Mouse (Mus musculus) forebrain, embryonic 12.5 days (tissue): ENCODE measurements around the gene Srm. TPM values are rescaled to one million over a fixed set of nuclear protein-coding genes. Genes with fewer than 3 reads are reported as not detected.

Experiments used
- ATAC-seq: fragments of 200-750 bp; cut with Nextera tagmentation; 2 replicates; pipeline ENCODE4 v1.8.0; 2017; ENCODE audit warnings: moderate TSS enrichment; ENCODE audit not compliant: low FRiP score
- H3K27ac ChIP-seq: fragments of 300-500 bp; sonication (generic); 2 replicates; pipeline ENCODE4 v1.5.1; 2016; ENCODE audit warnings: mild to moderate bottlenecking
- H3K27me3 ChIP-seq: fragments of 300-500 bp; sonication (generic); 2 replicates; pipeline ENCODE4 v1.6.1; 2016; ENCODE audit warnings: mild to moderate bottlenecking
- H3K36me3 ChIP-seq: fragments of 300-500 bp; sonication (generic); replicated peaks from 2 replicates; pipeline ENCODE4 v1.6.1; 2016; ENCODE audit warnings: mild to moderate bottlenecking
- H3K4me1 ChIP-seq: fragments of 300-500 bp; sonication (generic); 2 replicates; pipeline ENCODE4 v1.6.1; 2016
- H3K4me2 ChIP-seq: fragments of 300-500 bp; sonication (generic); 2 replicates; pipeline ENCODE4 v1.6.1; 2016; ENCODE audit warnings: mild to moderate bottlenecking, moderate library complexity
- H3K4me3 ChIP-seq: fragments of 300-500 bp; sonication (generic); replicated peaks from 2 replicates; pipeline ENCODE4 v1.5.1; 2016; ENCODE audit warnings: mild to moderate bottlenecking
- H3K9ac ChIP-seq: fragments of 300-500 bp; sonication (generic); 2 replicates; pipeline ENCODE4 v1.6.1; 2016; ENCODE audit warnings: mild to moderate bottlenecking
- H3K9me3 ChIP-seq: fragments of 300-500 bp; sonication (generic); 2 replicates; pipeline ENCODE4 v1.6.1; 2016
- WGBS: fragments of 180-500 bp; shearing (Covaris S2); methylation state at CpG from one replicate; pipeline ENCODE4 v1.1.7; 2016; 5-methylcytosine and 5-hydroxymethylcytosine counted together
- polyA plus RNA-seq: library from polyadenylated mRNA; unstranded; fragments of >200 nt; fragmentation: Nextera tagmentation; extraction: Ambion mirVana; gene quantifications from 2 replicates; pipeline ENCODE4 v1.2.1, GENCODE M21; 2016

Srm gene
- polyA plus RNA-seq, 1 experiment from 2014 or later: 166 TPM

DNA sequence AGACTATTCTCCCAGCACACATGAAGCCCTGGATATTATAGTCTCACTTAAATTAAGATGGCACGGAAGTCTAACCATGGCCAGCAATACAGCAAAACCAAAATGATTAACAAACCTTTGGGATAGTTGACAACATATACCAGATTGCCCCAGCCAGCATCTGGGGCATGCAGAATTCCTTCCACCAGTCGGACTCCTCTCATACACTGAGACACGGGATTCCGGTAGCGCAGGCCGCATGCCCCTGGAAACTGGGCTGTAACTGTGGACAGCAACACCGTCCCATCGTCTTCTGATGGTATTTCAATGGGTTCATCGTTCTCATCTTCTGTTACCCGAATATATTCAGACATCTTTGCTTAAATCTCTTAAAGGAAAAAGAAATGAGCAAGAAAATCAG lies 33.7 kb downstream of the Srm start:
- peak overlapping the region; percentile 89 for H3K4me2 ChIP-seq
- no peaks in the 10 kb centered on the region for H3K9me3 ChIP-seq
- no peaks in the 10 kb centered on the region for H3K27me3 ChIP-seq
- ATAC-seq: no peak
- peaks cover 25% of the 10 kb centered on the region for H3K4me1 ChIP-seq
- 86% methylated on average over 10 of the region's 10 CpGs for WGBS
- H3K36me3 ChIP-seq: peaks cover 52% of the 10 kb centered on the region
- no peak overlapping the region for H3K9ac ChIP-seq
- peak overlapping the region; percentile 94 for H3K4me3 ChIP-seq
- H3K27ac ChIP-seq: no peak overlapping the region

DNA sequence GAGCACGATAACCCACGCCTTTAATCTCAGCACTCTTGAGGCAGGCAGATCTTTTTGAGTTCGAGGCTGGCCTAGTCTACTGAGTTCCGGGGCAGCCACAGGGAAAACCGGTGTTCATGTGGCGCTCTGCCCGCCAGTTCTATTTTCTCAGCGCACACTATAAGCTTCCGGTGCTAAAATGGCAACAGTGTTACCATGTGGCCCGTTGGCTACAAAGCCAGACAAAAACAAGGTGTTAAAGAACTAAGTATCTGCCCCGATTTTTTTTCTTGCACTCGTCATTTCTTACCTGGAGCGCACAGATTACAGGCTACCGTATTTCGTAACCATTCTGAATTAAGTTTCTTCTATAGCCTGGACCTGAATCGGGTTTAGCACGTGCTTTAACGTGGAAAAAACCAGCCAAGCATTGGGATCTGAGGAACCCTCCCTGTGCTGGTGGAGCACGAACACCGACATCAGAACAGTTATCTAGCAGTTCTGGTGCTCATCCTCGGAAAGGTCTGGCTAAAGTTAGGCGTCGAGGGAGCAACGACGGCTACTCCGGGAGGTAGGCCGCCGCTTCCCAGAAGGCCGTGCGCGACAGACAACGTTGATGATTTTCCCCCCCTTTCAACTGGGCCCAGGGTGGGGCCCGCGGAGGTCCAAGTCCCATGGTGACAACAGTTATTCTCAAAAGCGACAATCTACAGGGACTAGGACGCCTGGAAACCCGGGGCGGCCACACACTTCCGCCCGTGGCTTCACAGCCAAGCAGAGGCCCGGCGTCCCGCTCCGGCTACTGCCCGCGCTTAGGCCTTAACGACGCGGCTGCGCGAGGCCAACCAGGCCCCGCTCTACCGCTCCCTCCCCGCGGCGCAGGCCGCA lies 34.7 kb downstream of the Srm start:
- peaks cover 25% of the 10 kb centered on the region for H3K4me1 ChIP-seq
- H3K9ac ChIP-seq: peak overlapping the region; percentile 99
- no peaks in the 10 kb centered on the region for H3K27me3 ChIP-seq
- H3K4me3 ChIP-seq: peak overlapping the region; percentile 94
- H3K9me3 ChIP-seq: no peaks in the 10 kb centered on the region
- peak; percentile 66 for ATAC-seq
- 1% methylated on average over 57 of the region's 57 CpGs for WGBS
- H3K4me2 ChIP-seq: peak overlapping the region; percentile 89
- H3K36me3 ChIP-seq: peaks cover 42% of the 10 kb centered on the region
- H3K27ac ChIP-seq: peak overlapping the region; percentile 96

DNA sequence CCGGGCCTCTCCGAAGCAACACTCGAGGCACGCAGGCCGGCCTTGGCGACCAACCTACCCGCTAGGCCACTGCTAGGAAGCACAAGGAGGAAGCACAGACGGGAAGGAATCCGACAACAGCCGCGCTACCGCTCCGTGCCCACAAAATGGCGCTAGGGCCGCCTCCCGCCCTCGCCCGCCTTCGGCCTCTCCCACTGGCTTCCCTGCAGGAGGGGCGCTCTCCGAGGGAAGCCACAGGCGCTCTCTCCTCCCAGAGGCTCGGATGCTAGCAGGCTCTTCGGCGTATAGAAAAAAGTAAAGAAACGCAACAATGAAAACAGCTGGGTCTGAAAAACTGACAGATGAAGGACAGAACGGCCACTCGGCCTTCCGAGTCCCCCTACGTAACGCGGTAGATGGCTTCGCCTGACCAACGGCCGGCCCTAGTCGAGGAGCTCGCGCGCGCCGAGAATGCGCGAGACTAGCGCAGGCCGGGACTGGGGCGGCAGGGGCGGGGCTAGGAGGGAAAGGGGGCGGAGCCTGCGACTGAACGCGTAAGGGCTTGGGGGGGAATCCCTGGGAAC lies 35.4 kb downstream of the Srm start, which contains the start of gene Tardbp:
TSS of gene Tardbp (minus strand) at position 397 of the 563 bp plus-strand sequence.
- peaks cover 25% of the 10 kb centered on the region for H3K4me1 ChIP-seq
- H3K4me3 ChIP-seq: peak within 1 kb of the TSS; percentile 94
- H3K36me3 ChIP-seq: peaks cover 35% of the 10 kb centered on the region
- no peaks in the 10 kb centered on the region for H3K9me3 ChIP-seq
- H3K9ac ChIP-seq: peak within 1 kb of the TSS; percentile 99
- H3K27ac ChIP-seq: peak within 1 kb of the TSS; percentile 96
- peak; percentile 97 for ATAC-seq
- H3K4me2 ChIP-seq: peak within 1 kb of the TSS; percentile 89
- no peaks in the 10 kb centered on the region for H3K27me3 ChIP-seq
- under 1% methylated on average over 51 of the region's 51 CpGs for WGBS

DNA sequence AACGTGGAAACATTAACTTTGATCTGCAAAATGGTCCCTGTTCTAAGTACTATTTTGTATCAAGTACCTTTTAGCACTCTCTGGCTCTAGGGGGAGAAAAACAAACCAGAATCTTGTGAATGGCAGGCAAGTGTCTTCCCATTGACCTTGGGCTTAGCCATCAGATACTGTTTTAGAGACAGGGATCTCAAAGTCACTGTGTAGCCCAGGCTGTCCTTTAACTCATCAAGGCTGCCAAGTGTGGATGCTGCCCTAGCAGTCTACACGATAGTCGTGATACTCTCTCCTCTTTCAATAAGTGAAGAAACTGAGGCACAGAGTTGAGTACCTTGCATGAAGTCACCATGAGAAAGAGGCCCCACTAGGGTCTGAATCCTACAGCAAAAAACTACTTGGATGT lies 35.9 kb downstream of the Srm start:
- Histone ChIP-seq H3K27ac (no peak overlapping the region), H3K36me3 (peaks cover 30% of the 10 kb centered on the region), H3K9ac (peak overlapping the region; percentile 99), H3K4me3 (peak overlapping the region; percentile 94), H3K4me1 (peaks cover 21% of the 10 kb centered on the region), H3K9me3 (no peaks in the 10 kb centered on the region), H3K4me2 (peak overlapping the region; percentile 89), H3K27me3 (no peaks in the 10 kb centered on the region)
- WGBS: 64% methylated on average over 3 of the region's 3 CpGs
- peak; percentile 27 for ATAC-seq

DNA sequence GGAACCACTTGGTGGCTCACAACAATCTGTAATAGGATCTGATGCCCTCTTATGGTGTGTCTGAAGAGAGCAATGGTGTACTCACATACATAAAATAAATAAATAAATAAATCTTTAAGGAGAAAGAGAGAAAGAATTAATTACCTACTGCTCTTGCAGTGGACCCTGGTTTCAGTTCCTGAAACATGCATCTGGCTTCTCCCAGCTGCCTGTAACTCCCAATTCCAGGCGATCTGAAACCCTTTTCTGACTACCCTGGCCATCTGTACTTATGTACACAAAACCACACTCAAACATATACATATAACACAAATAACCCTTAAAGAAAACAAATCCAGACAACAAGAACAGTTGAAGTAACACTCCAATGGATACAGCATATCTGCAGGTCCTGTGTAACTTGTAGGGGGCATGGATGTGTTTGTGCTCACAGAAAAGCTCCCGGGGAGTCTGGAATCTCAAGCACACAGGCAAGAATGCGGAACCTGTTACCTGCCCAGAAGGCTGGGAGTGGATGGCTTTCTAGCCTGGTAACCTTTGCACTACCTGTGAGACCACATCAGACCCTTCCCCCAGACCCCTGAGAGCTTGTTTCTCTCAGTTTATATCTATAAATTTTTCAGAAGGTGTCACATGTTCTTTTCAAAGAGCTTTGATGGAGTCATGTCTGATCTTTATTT lies 40.9 kb downstream of the Srm start:
- H3K9me3 ChIP-seq: no peaks in the 10 kb centered on the region
- H3K27ac ChIP-seq: no peak overlapping the region
- no peak overlapping the region for H3K9ac ChIP-seq
- H3K36me3 ChIP-seq: no peaks in the 10 kb centered on the region
- no peaks in the 10 kb centered on the region for H3K4me1 ChIP-seq
- no peak overlapping the region for H3K4me3 ChIP-seq
- WGBS: 84% methylated on average over 3 of the region's 3 CpGs
- no peak overlapping the region for H3K4me2 ChIP-seq
- H3K27me3 ChIP-seq: no peaks in the 10 kb centered on the region
- no peak for ATAC-seq

DNA sequence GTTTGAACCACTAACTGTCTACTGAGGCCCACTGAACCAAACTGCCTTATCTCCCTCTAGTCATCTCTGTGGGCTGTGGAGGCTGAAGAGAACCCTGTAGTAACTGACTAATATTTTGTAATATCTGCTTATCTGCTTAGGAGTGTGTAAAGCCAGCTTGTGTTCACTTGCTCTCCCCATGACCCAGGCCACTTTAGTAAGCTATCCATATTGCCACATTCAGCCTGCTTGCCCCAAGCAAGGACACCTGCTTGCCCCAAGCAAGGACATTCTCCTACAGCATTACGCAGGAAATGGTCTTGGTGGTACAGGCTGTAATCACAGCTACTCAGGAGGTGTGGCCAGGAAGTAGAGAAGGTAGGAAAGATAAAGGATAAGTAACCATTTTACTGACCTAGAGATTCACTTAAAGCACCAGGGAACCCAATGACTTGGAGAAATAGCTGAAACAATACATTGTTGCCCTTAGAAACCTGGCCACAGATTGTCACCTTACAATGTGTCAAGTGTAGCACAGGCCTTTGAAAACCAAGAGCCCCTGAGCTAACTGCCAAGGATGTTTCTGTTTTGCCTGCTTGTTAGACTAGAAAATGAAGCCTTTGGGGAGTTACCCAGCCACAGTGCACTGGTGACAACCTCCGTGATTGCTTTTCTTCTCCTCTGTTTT lies 42.2 kb downstream of the Srm start:
- H3K4me2 ChIP-seq: no peak overlapping the region
- no peaks in the 10 kb centered on the region for H3K9me3 ChIP-seq
- ATAC-seq: no peak
- 76% methylated on average over 2 of the region's 2 CpGs for WGBS
- H3K4me1 ChIP-seq: no peaks in the 10 kb centered on the region
- no peaks in the 10 kb centered on the region for H3K36me3 ChIP-seq
- H3K27me3 ChIP-seq: no peaks in the 10 kb centered on the region
- no peak overlapping the region for H3K4me3 ChIP-seq
- no peak overlapping the region for H3K9ac ChIP-seq
- H3K27ac ChIP-seq: no peak overlapping the region

DNA sequence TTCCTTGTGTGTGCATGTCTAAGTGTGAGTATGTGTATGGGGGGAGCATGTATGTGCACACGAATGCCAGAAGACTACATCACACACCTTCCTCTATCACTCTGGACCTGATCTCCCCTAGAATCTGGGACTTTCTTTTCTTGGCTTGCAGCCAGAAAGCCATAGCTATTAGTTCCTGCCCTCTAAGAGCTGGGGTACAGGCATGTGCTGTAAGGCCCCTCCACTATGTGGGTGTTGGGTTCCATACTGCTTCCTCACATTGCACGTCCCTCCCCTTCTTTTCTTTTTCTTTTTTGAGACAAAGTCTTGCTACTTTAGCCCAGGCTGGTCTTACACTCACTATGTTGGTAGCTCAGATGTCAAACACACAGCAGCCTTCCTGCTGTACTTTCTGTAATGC lies 44.0 kb downstream of the Srm start:
- Histone ChIP-seq H3K4me2 (no peak overlapping the region), H3K9me3 (no peaks in the 10 kb centered on the region), H3K4me3 (no peak overlapping the region), H3K27me3 (no peaks in the 10 kb centered on the region), H3K27ac (no peak overlapping the region), H3K36me3 (no peaks in the 10 kb centered on the region), H3K9ac (no peak overlapping the region), H3K4me1 (no peaks in the 10 kb centered on the region)
- 88% methylated on average over 2 of the region's 2 CpGs for WGBS
- no peak for ATAC-seq

DNA sequence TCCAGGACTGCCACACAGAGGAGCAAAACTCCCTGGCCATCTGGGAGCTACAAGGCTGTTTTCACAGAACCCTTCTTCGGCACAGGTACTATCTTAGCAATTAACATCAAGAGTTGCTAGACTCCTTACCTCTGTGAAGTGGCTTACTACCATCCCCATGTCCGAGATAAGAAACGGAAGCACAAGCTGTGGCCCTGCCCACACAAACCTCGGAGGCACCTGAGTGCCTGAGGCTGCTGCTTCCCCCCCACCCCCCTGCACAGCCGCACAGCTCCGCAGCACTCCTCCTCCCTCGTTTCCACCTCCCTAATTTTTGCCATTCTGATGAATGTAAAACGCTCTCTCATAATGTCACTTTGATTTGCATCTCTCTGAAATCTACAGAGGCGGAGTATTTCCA lies 47.0 kb downstream of the Srm start:
- no peaks in the 10 kb centered on the region for H3K9me3 ChIP-seq
- no peak overlapping the region for H3K27ac ChIP-seq
- 62% methylated on average over 9 of the region's 9 CpGs for WGBS
- H3K4me1 ChIP-seq: no peaks in the 10 kb centered on the region
- H3K4me2 ChIP-seq: no peak overlapping the region
- no peaks in the 10 kb centered on the region for H3K27me3 ChIP-seq
- no peak overlapping the region for H3K9ac ChIP-seq
- no peak for ATAC-seq
- no peak overlapping the region for H3K4me3 ChIP-seq
- no peaks in the 10 kb centered on the region for H3K36me3 ChIP-seq

DNA sequence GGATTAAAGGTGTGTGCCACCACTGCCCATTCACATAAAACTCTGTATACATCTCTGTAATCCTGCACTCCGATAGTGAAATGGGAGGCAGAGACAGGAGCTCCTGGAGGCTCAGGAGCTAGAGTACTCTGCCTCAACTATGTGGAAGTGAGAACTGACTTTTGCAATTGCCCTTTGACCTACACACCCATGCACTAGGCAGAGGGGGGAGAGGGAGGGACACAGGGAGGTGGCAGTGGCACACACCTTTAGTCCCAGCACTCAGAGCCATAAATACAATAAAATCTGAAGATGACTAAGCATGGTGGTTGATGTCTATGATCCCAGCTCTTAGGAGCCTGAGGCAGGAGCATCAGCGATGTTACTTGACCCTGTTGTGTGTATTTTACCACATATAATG lies 48.2 kb downstream of the Srm start:
- H3K4me2 ChIP-seq: no peak overlapping the region
- no peaks in the 10 kb centered on the region for H3K9me3 ChIP-seq
- no peak overlapping the region for H3K4me3 ChIP-seq
- H3K9ac ChIP-seq: no peak overlapping the region
- peaks cover 8% of the 10 kb centered on the region; the same call in 1 of the 2 replicates for H3K4me1 ChIP-seq
- no peak overlapping the region for H3K27ac ChIP-seq
- H3K27me3 ChIP-seq: peaks cover 2% of the 10 kb centered on the region; the same call in 1 of the 2 replicates
- ATAC-seq: no peak
- 96% methylated on average over 2 of the region's 2 CpGs for WGBS
- no peaks in the 10 kb centered on the region for H3K36me3 ChIP-seq

DNA sequence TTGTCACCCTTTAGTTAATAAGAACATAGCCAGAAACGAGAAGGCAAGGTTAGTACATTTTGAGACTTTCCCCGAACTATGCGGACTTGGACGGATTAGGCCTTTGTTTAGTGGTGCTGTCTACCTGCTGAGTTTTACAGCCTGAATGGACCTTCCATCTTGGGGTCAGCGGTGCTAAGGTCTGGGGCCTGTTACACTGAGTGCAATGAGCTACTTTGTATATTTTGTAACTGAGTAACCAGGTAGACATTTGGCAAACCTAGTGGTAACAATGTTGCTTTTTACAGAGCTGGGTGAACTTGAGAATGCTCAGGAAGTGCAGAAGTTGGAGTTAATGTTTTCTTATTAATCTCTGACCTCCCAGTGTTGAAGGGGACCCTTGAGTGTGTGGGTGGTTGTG lies 49.8 kb downstream of the Srm start:
- Histone ChIP-seq H3K9ac (no peak overlapping the region), H3K4me2 (no peak overlapping the region), H3K4me3 (no peak overlapping the region), H3K4me1 (peaks cover 8% of the 10 kb centered on the region; the same call in 1 of the 2 replicates), H3K27me3 (peaks cover 2% of the 10 kb centered on the region; the same call in 1 of the 2 replicates), H3K27ac (no peak overlapping the region), H3K36me3 (no peaks in the 10 kb centered on the region), H3K9me3 (no peaks in the 10 kb centered on the region)
- ATAC-seq: no peak
- 79% methylated on average over 5 of the region's 5 CpGs for WGBS

DNA sequence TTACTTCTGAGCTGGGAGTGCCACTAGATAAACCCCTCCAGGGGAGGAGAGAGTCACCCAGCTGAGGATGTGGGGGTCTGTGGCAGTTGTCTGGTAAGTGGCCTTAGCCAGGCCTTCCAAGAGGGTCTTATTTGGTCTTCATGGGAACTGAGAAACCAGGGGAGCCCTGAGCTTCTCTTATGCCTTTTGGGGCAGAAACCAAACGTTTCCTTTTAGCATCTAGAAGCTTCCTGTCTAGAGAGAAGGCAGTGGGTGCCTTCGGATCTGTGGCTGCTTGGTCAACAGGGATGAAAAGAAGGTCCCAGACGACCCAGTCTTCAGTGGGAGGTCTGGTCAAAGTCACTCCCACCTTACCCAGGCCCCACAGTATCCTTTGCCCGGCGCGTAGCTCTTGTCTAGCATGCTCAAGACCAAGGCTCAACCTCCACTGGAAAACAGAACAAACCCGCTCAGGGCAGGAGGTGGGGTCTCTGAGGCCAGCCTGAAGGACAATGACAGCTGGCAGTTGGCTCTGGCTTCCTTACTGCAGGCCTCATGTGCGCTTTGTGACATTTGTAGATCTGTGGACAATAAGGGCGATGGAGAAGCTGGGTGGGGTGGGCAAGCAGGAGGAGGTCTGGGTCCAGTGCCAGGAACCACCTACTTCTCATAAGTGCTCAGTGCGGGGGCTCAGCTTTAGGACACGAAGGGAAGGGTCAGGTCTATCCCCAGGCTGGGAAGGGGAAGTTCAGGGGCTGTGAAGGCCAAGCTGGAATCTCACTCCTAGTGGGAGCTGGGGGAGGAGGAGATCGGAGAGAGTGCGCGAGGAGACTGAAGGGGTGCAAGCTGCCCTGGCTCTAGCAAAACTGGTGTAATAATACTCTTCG lies 52.2 kb downstream of the Srm start, which contains the start of gene Gm572:
TSS of gene Gm572 (plus strand) at position 27 of the 866 bp plus-strand sequence.
- Histone ChIP-seq H3K4me3 (no peak within 1 kb of the TSS), H3K4me2 (peak within 1 kb of the TSS; percentile 41)

More for the DNA sequence above, 52.2 kb downstream of the Srm start, which contains the start of gene Gm572:
- Histone ChIP-seq H3K36me3 (no peaks in the 10 kb centered on the region), H3K4me1 (peaks cover 8% of the 10 kb centered on the region; the same call in 1 of the 2 replicates), H3K9me3 (no peaks in the 10 kb centered on the region), H3K27me3 (peaks cover 2% of the 10 kb centered on the region; the same call in 1 of the 2 replicates), H3K9ac (no peak within 1 kb of the TSS), H3K27ac (no peak within 1 kb of the TSS)
- ATAC-seq: peak; percentile 23; the same call in 1 of the 2 replicates
- WGBS: 70% methylated on average over 15 of the region's 15 CpGs
